7 mouse cellular contexts compared by ENCODE assay signal in genomic region chr12:25092027-25092704, GRCm38 (mm10). TPM values are rescaled to one million over a fixed set of nuclear protein-coding genes. Genes with fewer than 3 reads are reported as not detected.
A peak's percentile ranks its signal among the peaks of the same experiment; 100 is the strongest.
DNase-seq lines count a peak whose midpoint lies in the region; ATAC-seq and TF ChIP-seq lines count a peak whose summit lies in the region.

No protein-coding gene starts in this region.

- peak overlapping the region; percentile 43 for H3K4me3 ChIP-seq in limb, embryonic 12.5 days (replicated peaks)
- peak overlapping the region; percentile 27 for H3K4me3 ChIP-seq in midbrain, embryonic 15.5 days
- peak overlapping the region; percentile 44; the same call in 1 of the 2 replicates for H3K4me3 ChIP-seq in spleen, adult 2 months (ENCODE audit: extremely low read depth, insufficient read depth, insufficient read length)

- TF ChIP-seq CTCF in spleen, adult 2 months (IDR thresholded peaks at IDR 0.05; ENCODE audit: extremely low read depth, insufficient read depth, insufficient read length, insufficient replicate concordance) = peak; percentile 100

- no peaks in the 10 kb centered on the region for H3K9me3 ChIP-seq in limb, embryonic 12.5 days
- no peaks in the 10 kb centered on the region for H3K9me3 ChIP-seq in midbrain, embryonic 15.5 days

- H3K27me3 ChIP-seq in limb, embryonic 12.5 days = no peaks in the 10 kb centered on the region
- H3K27me3 ChIP-seq in midbrain, embryonic 15.5 days (replicated peaks) = no peaks in the 10 kb centered on the region
- H3K27me3 ChIP-seq in spleen, adult 2 months (ENCODE audit: control insufficient read depth, insufficient read depth, low read length) = no peaks in the 10 kb centered on the region

- peak overlapping the region; percentile 67 for H3K27ac ChIP-seq in limb, embryonic 12.5 days
- no peak overlapping the region for H3K27ac ChIP-seq in midbrain, embryonic 15.5 days
- no peak overlapping the region for H3K27ac ChIP-seq in spleen, adult 2 months (ENCODE audit: insufficient read depth, low read length)

- H3K4me1 ChIP-seq in limb, embryonic 12.5 days (replicated peaks) = peaks cover 28% of the 10 kb centered on the region
- peaks cover 36% of the 10 kb centered on the region for H3K4me1 ChIP-seq in midbrain, embryonic 15.5 days
- peaks cover 3% of the 10 kb centered on the region; the same call in 1 of the 2 replicates for H3K4me1 ChIP-seq in spleen, adult 2 months (ENCODE audit: control insufficient read depth, insufficient read depth, insufficient read length)

- ATAC-seq in limb, embryonic 12.5 days (ENCODE audit: insufficient number of reproducible peaks, insufficient read depth, low FRiP score, low TSS enrichment, low read depth) = peak; percentile 74
- ATAC-seq in midbrain, embryonic 15.5 days (replicated peaks) = peak; percentile 63

- WGBS in limb, embryonic 12.5 days = 6% methylated on average over 25 of the region's 25 CpGs
- 8% methylated on average over 25 of the region's 25 CpGs for WGBS in midbrain, embryonic 15.5 days
- WGBS in spleen, adult 2 months = 12% methylated on average over 25 of the region's 25 CpGs

- TF ChIP-seq POLR2A in spleen, adult 2 months (IDR thresholded peaks at IDR 0.05; ENCODE audit: low read depth, low read length) = no peak

- H3K4me2 ChIP-seq in limb, embryonic 12.5 days = peak overlapping the region; percentile 72
- peak overlapping the region; percentile 60 for H3K4me2 ChIP-seq in midbrain, embryonic 15.5 days

- H3K9ac ChIP-seq in limb, embryonic 12.5 days (replicated peaks) = peak overlapping the region; percentile 44; the same call in 1 of the 2 replicates
- 0 out of 2 replicates have a peak overlapping the region, but pooled peaks have one; percentile 5 for H3K9ac ChIP-seq in midbrain, embryonic 15.5 days

- no peaks in the 10 kb centered on the region for H3K36me3 ChIP-seq in limb, embryonic 12.5 days
- no peaks in the 10 kb centered on the region for H3K36me3 ChIP-seq in midbrain, embryonic 15.5 days (replicated peaks)
- no peaks in the 10 kb centered on the region for H3K36me3 ChIP-seq in spleen, adult 2 months (ENCODE audit: control insufficient read depth, insufficient read depth, low read length)

- peak; percentile 94 for DNase-seq in adrenal gland, adult 2 months
- peak; percentile 91 for DNase-seq in embryo, embryonic 9.5 days (ENCODE audit: extremely low spot score)
- peak; percentile 86 to 92 for DNase-seq in heart, adult 18-20 months
- peak; percentile 92 for DNase-seq in kidney, adult 18-20 months
- peak; percentile 51 to 81 for DNase-seq in spleen, adult 2 months (ENCODE audit: low read depth in 1 of 2, low spot score in 2 of 2)

RNA-seq across cellular contexts. Expression of gene Id2, which starts 4.8 kb away (rescaled TPM):
- 100 to 1,000 TPM; 314 to 605 TPM for total RNA-seq in adrenal gland, adult 2 months (2021)
- 408 and 447 TPM in 2 replicates for polyA plus RNA-seq in adrenal gland, adult 2 months (2012; rRNA removed)
- total RNA-seq in heart, adult 18-20 months (2021) = 10 to 100 TPM in 1 of 2 experiments, 1 to 10 TPM in 1; 8.8 to 13.0 TPM
- 370 and 373 TPM in 2 replicates for polyA plus RNA-seq in limb, embryonic 12.5 days (2016; fragmentation: Nextera tagmentation; extraction: Ambion mirVana)
- 138 TPM in 2 replicates for polyA plus RNA-seq in midbrain, embryonic 15.5 days (2015; fragmentation: Nextera tagmentation; extraction: Ambion mirVana)
- polyA plus RNA-seq in spleen, adult 2 months (2012; rRNA removed) = 106 and 113 TPM in 2 replicates
